Mouse (Mus musculus): ENCODE measurements around the gene Pycr1.
"Not testable (repeated sequence)": the region's sequence is repeated elsewhere in the genome, so short reads cannot be mapped to it uniquely, and the experiment has no call there.

Gene Pycr1

GRCm38 (mm10) chr11:120643601-120643987 lies at the start of gene Pycr1:
Gene Pycr1, minus strand, starts transcription at chr11:120643769.
- peak; percentile 93 to 94 for DNase-seq (ENCODE audit: low spot score in 2 of 2)

GRCm38 (mm10) chr11:120692471-120693011 lies 49.0 kb upstream of the Pycr1 start:
- no peak for DNase-seq (ENCODE audit: low spot score in 2 of 2)

GRCm38 (mm10) chr11:120689365-120689764 lies 45.8 kb upstream of the Pycr1 start:
- DNase-seq (ENCODE audit: low spot score in 2 of 2): no peak

GRCm38 (mm10) chr11:120686650-120687272 lies 43.2 kb upstream of the Pycr1 start:
- DNase-seq (ENCODE audit: low spot score in 2 of 2): no peak

- DNase-seq (ENCODE audit: low spot score in 2 of 2): no peak
These were observed 41.1 kb upstream of the Pycr1 start for GRCm38 (mm10) chr11:120684660-120685059.

- DNase-seq (ENCODE audit: low spot score in 2 of 2): no peak
These were observed 40.5 kb upstream of the Pycr1 start for GRCm38 (mm10) chr11:120684086-120684485.

- DNase-seq (ENCODE audit: low spot score in 2 of 2): no peak
These were observed 40.0 kb upstream of the Pycr1 start for GRCm38 (mm10) chr11:120683536-120683935.

- no peak for DNase-seq (ENCODE audit: low spot score in 2 of 2)
These were observed 39.1 kb upstream of the Pycr1 start for GRCm38 (mm10) chr11:120682683-120683082.

GRCm38 (mm10) chr11:120679909-120680308 lies 36.3 kb upstream of the Pycr1 start:
- no peak for DNase-seq (ENCODE audit: low spot score in 2 of 2)

GRCm38 (mm10) chr11:120676951-120677350 lies 33.4 kb upstream of the Pycr1 start:
- no peak for DNase-seq (ENCODE audit: low spot score in 2 of 2)

- DNase-seq (ENCODE audit: low spot score in 2 of 2): not testable (repeated sequence)
These were observed 32.3 kb upstream of the Pycr1 start for GRCm38 (mm10) chr11:120675875-120676274.

- no peak for DNase-seq (ENCODE audit: low spot score in 2 of 2)
These were observed 30.1 kb upstream of the Pycr1 start for GRCm38 (mm10) chr11:120673594-120674122.

GRCm38 (mm10) chr11:120672687-120673593 lies 29.4 kb upstream of the Pycr1 start, which contains the start of gene Aspscr1:
Gene Aspscr1, plus strand, starts transcription at chr11:120672973.
- peak; percentile 95 to 97 for DNase-seq (ENCODE audit: low spot score in 2 of 2)

- no peak for DNase-seq (ENCODE audit: low spot score in 2 of 2)
These were observed 23.0 kb upstream of the Pycr1 start for GRCm38 (mm10) chr11:120666617-120667016.

GRCm38 (mm10) chr11:120665406-120665805 lies 21.8 kb upstream of the Pycr1 start:
- no peak for DNase-seq (ENCODE audit: low spot score in 2 of 2)

GRCm38 (mm10) chr11:120663714-120664113 lies 20.1 kb upstream of the Pycr1 start:
- no peak for DNase-seq (ENCODE audit: low spot score in 2 of 2)

GRCm38 (mm10) chr11:120662759-120663158 lies 19.2 kb upstream of the Pycr1 start:
- DNase-seq (ENCODE audit: low spot score in 2 of 2): no peak

GRCm38 (mm10) chr11:120661076-120661460 lies 17.5 kb upstream of the Pycr1 start, which contains the start of gene Notum:
Gene Notum, minus strand, starts transcription at chr11:120661175.
- no peak for DNase-seq (ENCODE audit: low spot score in 2 of 2)

GRCm38 (mm10) chr11:120660301-120661075 lies 16.9 kb upstream of the Pycr1 start:
- no peak for DNase-seq (ENCODE audit: low spot score in 2 of 2)

- DNase-seq (ENCODE audit: low spot score in 2 of 2): no peak
These were observed 16.1 kb upstream of the Pycr1 start for GRCm38 (mm10) chr11:120659509-120660300.
